Mouse (Mus musculus) frontal cortex, postnatal 14 days (tissue): ENCODE measurements around the gene Ldlrad3.

ENCODE experiments used
- DNase-seq, 2 experiments: peaks; one replicate each; pipeline ENCODE4 v3.0.0; 2022; ENCODE audit warnings: low spot score in 2 of 2

The Ldlrad3 gene

GRCm38 (mm10) chr2:101966017-101966416, 220.2 kb downstream of the Ldlrad3 start:
- DNase-seq: no peak

- DNase-seq: no peak
Observed at GRCm38 (mm10) chr2:101965515-101965914, 220.7 kb downstream of the Ldlrad3 start.

GRCm38 (mm10) chr2:101963367-101963766, 222.8 kb downstream of the Ldlrad3 start:
- DNase-seq: no peak

GRCm38 (mm10) chr2:101962349-101962748, 223.8 kb downstream of the Ldlrad3 start:
- no peak for DNase-seq

GRCm38 (mm10) chr2:101961391-101961790, 224.8 kb downstream of the Ldlrad3 start:
- no peak for DNase-seq

- DNase-seq: no peak
Observed at GRCm38 (mm10) chr2:101960658-101961057, 225.5 kb downstream of the Ldlrad3 start.

GRCm38 (mm10) chr2:101956125-101956524, 230.1 kb downstream of the Ldlrad3 start:
- no peak for DNase-seq

- no peak for DNase-seq
Observed at GRCm38 (mm10) chr2:101952951-101953361, 233.2 kb downstream of the Ldlrad3 start.

GRCm38 (mm10) chr2:101950716-101951520, 235.3 kb downstream of the Ldlrad3 start:
- no peak for DNase-seq

GRCm38 (mm10) chr2:101935006-101935405, 251.2 kb downstream of the Ldlrad3 start:
- no peak for DNase-seq

GRCm38 (mm10) chr2:101933301-101933700, 252.9 kb downstream of the Ldlrad3 start:
- no peak for DNase-seq

GRCm38 (mm10) chr2:101932169-101932936, 253.8 kb downstream of the Ldlrad3 start:
- no peak for DNase-seq

- no peak for DNase-seq
Observed at GRCm38 (mm10) chr2:101925591-101926188, 260.5 kb downstream of the Ldlrad3 start.

GRCm38 (mm10) chr2:101925183-101925582, 261.0 kb downstream of the Ldlrad3 start:
- DNase-seq: no peak

GRCm38 (mm10) chr2:101923181-101923580, 263.0 kb downstream of the Ldlrad3 start:
- DNase-seq: no peak

- DNase-seq: no peak
Observed at GRCm38 (mm10) chr2:101922302-101922701, 263.9 kb downstream of the Ldlrad3 start.

- DNase-seq: no peak
Observed at GRCm38 (mm10) chr2:101920136-101920554, 266.0 kb downstream of the Ldlrad3 start.

- DNase-seq: no peak
Observed at GRCm38 (mm10) chr2:101918518-101918917, 267.7 kb downstream of the Ldlrad3 start.

- DNase-seq: no peak
Observed at GRCm38 (mm10) chr2:101909326-101910080, 276.7 kb downstream of the Ldlrad3 start.

- DNase-seq: peak in 1 of 2 experiments; percentile 31
Observed at GRCm38 (mm10) chr2:101908773-101909172, 277.4 kb downstream of the Ldlrad3 start.

- no peak for DNase-seq
Observed at GRCm38 (mm10) chr2:101907386-101908022, 278.7 kb downstream of the Ldlrad3 start.
